Mouse (Mus musculus): Measurements from ENCODE around the gene Hoxd12.

- TF ChIP-seq EP300 (IDR thresholded peaks at IDR 0.05; ENCODE audit: low read depth) (no peak), CTCF (IDR thresholded peaks at IDR 0.05; ENCODE audit: low read depth) (no peak)
These were observed 22.8 kb downstream of the Hoxd12 start, which contains the start of gene Hoxd9 for GRCm38 (mm10) chr2:74697567-74698121.
